Mouse (Mus musculus) liver, embryonic 14.5 days (tissue): ENCODE data around the gene Rps6ka2.

Source experiments
- CTCF ChIP-seq: IDR thresholded peaks from 2 replicates; pipeline ENCODE4 v1.5.1; 2016; ENCODE audit warnings: antibody characterized with exemption, low read depth, control low read depth
- EP300 ChIP-seq: IDR thresholded peaks from 2 replicates; pipeline ENCODE4 v1.6.1; 2016; ENCODE audit warnings: antibody characterized with exemption, low read depth

- TF ChIP-seq CTCF (no peak), EP300 (no peak)
These were observed 61.4 kb downstream of the Rps6ka2 start for GRCm38 (mm10) chr17:7231312-7231711.
